Mouse (Mus musculus) neutrophil, adult 83 days (primary cell): Measurements from ENCODE around the gene Ugt2a2. TPM values are rescaled to one million over a fixed set of nuclear protein-coding genes. Genes with fewer than 3 reads are reported as not detected.

Experiments
- total RNA-seq, 2 experiments: library from RNA; stranded (reverse); gene quantifications; one replicate each; pipeline ENCODE4 v1.2.4; 2023

The Ugt2a2 gene
- total RNA-seq = not detected

DNA sequence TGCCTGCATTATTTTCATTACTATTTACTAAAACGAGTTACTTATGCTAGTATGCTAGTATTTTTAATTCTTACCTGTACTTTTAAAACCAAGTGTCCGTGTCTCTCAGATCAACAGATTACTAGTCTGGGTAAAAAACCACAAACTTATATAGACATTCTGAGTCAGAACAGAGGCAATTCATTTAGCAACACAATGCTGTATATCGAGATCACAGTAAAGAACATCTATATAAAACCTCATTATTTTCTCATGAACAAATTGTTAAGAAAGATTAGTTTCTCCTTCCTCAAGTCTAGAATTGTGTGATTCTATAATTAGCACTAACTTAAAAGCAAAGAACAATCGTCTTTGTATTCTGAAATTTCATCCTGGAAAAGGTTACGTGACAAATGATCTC is at the start of gene Ugt2a2:
Gene Ugt2a2, minus strand, starts transcription at position 101 of the 400 bp plus-strand sequence.

DNA sequence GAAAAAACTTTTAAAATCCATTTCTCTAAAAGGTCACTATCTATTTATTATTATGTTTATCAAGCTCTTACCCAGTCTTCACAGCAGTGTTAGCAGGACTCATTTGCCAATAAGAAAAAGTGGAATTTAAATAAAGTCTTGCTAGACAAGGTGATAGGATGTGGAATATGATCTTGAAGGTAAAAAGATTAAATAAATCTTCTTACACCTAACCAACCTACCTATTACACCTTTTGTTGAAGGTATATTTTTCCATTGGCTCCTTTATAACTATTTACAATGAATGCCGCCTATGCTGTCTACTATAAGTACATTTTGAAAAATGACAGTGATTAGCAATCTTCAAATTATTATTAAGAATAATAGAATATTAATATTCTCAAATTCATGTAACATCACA is 8.7 kb upstream of the Ugt2a2 start, which contains the start of gene Ugt2a1:
Gene Ugt2a1, minus strand, starts transcription at position 101 of the 400 bp plus-strand sequence.

DNA sequence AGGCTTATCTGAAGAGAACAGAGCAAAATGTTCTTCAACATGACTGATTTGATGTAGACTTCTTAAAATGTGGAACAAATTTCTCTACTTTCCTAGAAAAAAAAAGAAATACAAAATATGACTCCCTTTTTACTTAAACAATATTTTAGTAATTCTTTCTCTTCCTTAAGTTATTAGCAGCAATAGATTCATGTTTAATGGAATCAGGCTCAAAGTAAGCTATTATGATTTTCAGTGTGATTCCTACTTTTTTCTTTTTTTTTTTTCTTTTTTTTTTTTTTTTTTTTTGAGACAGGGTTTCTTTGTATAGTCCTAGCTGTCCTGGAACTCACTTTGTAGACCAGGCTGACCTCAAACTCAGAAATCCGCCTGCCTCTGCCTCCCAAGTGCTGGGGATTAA is 4.6 kb upstream of the Ugt2a2 start, which contains the start of gene Gm43638:
Gene Gm43638, minus strand, starts transcription at position 101 of the 400 bp plus-strand sequence.

DNA sequence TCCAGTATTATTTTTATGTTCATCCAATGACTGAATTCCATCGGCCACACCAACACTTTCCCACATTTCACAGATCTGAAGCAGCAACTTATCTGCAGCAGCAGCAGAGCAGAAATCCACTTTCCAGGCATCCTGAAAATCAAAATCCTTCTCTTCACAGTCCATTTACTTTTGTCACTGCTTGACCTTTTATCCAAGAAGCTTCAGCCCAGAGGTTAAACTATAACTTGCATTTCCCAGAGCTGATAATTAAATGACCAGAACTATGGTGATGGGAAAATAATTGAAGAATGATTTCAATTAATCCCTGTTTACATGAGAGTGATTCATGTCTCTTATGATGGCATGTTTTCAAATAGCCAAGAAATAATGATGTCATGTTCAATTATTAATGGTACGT is 58.0 kb downstream of the Ugt2a2 start, which contains the start of gene Ugt2b38:
Gene Ugt2b38, minus strand, starts transcription at position 163 of the 400 bp plus-strand sequence.

Other genes with a start within 250 kb of the Ugt2a2 start
- gene Ugt2b37, start 227.5 kb downstream of the Ugt2a2 start, total RNA-seq = not detected
- gene Ugt2a3, start 145.1 kb downstream of the Ugt2a2 start, total RNA-seq = not detected
- gene Ugt2b38, start 58.1 kb downstream of the Ugt2a2 start, total RNA-seq = not detected
- not detected for gene Gm43638, start 4.5 kb upstream of the Ugt2a2 start, total RNA-seq
- gene Ugt2a1, start 8.6 kb upstream of the Ugt2a2 start, total RNA-seq = not detected
- gene Sult1b1, start 55.9 kb upstream of the Ugt2a2 start, total RNA-seq = not detected
- gene Sult1d1, start 86.8 kb upstream of the Ugt2a2 start, total RNA-seq = not detected
- not detected for gene Sult1e1, start 109.3 kb upstream of the Ugt2a2 start, total RNA-seq
- gene Csn1s1, start 183.9 kb upstream of the Ugt2a2 start, total RNA-seq = not detected
- gene Csn2, start 217.4 kb upstream of the Ugt2a2 start, total RNA-seq = not detected